Mouse (Mus musculus) gastrocnemius, postnatal 25 days (tissue): ENCODE measurements at regions not wholly inside any gene's neighbourhood (a gene's known extent, or its start where the extent isn't known, plus 50 kb on each side); places are given as distances from the start of the nearest gene placed in this dataset.
"Not testable (repeated sequence)": the region's sequence is repeated elsewhere in the genome, so short reads cannot be mapped to it uniquely, and the experiment has no call there.

ENCODE experiments used
- DNase-seq: peaks from one replicate; pipeline ENCODE4 v3.0.0; 2022

DNA sequence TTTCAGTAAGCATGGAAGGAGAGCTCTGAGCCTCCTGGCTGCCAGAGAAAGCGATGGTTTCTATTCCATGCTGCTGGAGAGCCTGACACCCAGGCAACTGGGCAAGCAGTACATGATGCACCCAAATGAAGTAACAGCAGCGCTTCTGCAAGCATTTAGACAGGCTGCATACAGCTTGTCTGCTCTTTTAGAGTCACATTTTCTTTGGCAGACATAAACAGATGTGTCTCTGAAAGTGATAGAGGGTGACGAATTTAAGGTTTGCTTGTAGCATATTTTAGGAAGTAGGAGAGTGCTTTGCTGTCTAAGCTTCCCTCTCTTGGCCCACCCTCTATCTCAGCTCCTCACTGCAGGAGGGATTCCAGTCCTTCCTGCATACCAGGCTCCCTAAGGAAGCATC, 384.0 kb upstream of the Klhl29 start:
- DNase-seq, result no peak

DNA sequence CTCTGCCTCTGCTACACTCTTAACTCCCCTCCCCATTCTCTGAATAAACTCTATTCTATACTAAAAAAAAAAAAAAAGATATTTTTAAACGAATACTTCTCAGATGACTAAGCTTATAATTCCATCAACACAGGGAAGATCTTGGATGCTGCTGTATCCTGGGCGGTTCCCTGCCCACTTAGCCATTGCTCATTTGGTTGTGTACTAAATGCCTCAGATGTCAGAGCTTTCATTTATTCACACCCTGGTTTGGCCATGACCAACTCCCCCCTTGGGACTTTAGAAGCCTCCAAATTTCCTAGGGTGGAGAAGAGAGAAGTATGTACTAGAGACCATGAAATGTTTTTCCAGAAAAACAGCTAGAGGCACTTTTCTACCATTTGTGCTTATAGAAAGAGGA, 382.3 kb upstream of the Klhl29 start:
- DNase-seq, result peak; percentile 24

DNA sequence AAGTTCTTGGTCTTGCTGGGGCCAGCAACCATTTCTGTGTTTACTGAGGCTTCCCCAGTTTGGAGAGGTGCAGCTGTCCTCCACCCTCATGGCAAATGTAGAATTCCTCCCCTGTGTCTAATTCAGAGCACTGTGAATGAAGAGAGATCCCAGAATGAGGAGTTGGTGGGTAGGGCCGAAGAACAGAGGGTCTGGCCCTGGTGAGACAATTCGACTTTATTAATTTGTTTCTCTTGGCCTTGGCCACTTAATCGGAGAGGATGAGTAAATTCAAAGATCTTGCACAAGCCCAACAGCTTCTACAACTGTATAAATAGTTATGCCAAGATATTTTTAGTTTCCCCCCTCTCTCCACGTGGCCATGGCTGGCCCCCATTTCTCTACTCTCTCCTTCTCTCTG, 381.9 kb upstream of the Klhl29 start:
- peak; percentile 25 for DNase-seq

DNA sequence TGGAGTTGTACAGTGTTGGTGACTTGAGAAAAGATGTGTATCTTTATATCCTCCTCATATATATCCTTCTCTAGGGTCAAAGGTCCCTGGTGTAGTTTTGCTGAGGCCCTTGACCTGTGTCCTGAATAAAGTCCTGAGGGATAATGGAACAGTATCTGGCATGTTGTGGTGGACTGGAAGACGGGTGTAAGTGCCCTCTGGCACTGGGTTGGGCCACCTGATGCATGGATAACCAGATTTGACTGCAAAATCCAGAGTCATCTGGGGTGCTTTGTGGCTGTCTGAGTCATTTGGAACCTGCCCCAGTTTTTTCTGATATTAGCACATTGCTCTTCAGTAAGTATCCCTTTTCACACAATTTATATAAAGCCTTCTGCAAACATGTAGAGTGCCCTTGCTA, 378.3 kb upstream of the Klhl29 start:
- no peak for DNase-seq

DNA sequence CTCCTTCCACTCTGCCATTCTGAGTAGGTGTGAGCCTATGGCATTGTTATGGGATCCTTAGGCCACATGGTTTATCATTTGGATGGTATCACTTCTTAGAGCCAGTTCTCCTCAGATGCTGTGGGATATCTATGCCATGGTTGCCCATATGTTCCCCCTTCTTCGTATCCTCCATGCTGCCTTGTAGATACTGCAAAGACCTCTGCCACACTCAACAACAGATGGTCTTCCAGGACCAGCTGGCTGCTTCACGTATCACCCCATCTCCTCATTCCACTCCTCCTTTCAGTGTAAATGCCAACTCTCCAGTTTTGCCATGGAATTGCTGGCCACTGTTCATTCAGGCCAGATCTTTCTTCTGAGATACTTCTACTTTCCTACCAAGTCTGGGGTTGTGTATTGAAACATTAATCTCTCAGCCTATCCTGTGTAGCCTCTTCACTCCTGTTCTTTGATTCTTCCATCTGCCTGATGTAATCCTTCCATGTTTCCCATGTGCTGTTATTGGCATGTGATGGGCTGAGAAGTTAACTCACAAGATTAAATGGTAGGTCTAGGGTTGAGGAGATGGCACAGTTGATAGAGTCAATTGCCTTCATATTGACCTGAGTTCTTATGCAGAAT, 368.7 kb upstream of the Klhl29 start:
- DNase-seq, result no peak

DNA sequence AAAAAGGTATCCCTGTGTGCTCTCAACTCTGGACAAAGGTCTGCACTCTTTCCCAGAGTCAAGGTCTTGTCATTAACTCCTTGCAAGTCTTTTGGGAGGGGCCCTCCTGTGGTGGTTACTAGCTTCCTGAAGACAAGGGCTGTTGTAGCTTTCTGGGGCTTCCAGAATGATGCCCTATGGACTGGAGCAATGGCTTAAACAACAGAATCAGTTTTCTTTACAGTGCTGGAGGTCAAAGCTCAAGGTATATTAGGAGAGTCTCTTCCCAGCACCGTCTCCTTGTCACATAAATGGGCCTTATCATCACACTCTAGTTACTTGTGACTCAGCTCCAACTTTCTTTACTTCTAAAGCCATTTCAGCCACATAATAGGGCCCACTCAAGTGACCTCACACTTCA, 360.6 kb upstream of the Klhl29 start:
- no peak for DNase-seq

DNA sequence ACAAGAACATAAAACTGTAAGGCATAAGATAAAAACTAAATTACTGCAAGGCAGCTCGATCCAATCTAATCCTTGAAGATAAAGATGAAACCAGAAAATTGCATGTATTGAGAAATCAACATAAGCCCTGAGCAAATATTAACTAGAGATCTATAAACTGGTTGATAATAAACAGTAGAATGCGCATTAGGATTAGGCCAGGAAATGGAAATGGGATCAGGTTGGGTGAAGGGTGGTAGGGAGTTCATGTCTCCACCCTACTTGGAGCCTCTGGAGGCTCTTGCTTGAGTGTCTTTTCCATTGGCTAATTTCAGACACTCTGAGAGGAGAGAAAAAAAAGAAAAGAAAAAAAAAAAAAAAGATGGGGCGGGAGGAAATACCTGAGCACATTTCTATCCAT, 359.4 kb upstream of the Klhl29 start:
- no peak for DNase-seq

DNA sequence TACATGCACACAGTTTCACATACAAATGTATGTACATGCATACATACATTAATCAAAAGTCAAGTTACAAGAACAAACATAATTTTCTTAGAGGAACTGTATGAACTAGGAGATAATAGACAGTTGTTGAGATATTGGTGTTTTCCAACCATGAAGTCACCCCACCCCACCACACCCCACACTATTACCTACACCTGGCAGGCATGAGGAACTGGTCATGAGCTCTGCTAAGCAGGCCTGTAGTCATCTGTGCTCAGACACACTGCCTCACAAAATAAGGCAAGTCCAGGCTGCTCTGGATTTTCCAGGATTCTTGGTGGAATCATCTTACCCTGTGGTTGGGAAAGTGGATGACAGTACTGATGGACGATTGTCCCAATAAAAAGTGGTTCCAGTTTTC, 347.6 kb upstream of the Klhl29 start:
- DNase-seq, result no peak

DNA sequence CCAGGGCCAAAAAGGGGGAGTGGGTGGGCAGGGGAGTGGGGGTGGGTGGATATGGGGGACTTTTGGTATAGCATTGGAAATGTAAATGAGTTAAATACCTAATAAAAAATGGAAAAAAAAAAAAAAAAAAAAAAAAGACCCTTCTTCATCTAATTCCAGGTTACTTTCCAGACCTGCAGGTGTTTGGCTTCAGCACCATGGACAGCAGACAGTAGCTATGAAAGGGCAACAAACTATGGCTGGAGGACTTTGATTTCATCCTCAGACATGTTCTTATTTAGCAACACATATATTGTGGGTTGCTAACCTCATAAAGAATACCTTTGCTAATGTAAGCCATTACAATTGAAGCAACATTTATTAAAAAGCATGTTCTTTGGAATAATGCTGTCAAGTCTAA, 342.0 kb upstream of the Klhl29 start:
- DNase-seq, result not testable (repeated sequence)

DNA sequence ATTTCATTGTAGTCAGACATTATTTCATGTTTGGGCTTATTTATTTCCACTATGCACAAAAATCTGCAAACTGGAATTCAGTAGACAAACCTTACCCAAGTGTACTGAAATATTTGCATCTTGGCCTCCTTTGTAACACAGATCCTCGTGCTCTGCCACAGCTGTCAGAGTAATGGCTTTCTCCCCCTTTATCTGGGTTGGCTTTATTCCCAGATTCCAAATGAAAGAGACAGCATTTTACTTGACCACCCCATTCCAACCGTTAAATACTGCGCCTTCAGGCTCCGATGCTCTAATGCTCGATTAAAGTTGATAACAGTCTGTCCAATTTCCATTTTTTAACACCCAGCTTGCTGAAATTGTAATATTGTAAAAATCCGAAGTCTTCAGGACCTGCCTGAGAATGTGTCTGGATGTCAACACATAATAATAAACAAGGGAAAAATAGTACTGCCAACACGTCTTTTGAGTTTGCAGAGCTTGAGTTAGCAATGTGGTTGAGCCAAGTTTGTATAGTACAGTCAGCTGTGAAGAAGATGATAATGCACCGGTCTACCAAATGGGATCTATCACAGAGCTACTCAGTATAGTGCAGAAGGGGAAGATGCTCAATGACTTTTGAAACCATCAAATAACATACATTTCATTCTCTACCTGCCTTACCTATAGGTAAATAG, 323.4 kb upstream of the Klhl29 start:
- no peak for DNase-seq

DNA sequence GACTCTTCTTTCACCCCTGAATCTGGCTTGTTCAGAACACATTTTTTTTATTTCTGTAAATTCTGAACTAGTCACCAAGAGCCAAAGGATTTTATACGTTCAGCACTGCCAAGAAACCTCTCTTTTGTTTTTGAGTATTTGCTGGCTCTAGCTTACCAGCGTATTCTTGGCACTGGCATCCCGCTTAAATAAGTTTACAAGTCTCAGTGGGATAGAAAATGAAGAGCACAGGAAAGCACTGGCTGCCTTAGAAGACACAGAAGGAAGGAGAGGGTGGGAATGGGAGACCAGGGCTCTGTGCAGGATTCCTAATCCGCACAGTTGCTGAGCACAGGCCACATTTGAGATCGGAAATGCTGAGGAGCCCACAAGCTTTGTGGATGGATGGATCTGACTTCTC, 306.7 kb upstream of the Klhl29 start:
- DNase-seq, result no peak

DNA sequence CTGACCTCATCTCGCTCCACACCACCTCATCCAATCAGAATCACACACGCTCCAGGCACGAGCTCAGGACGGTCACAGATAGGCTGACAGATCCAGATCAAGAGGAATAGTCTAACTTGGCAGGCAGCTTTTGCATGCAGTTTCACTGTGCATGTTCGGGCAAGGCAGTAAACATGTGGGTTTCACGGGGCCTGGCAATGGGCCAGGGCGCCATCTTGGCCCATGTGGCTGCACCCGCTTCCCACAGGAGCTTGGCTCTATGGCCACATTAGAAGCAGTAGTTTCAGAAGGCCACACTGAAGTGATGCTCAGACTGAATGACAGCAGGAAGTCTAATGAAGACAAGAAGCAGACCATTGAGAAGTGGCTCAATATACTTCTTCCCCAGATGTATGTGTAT, 302.6 kb upstream of the Klhl29 start:
- DNase-seq, result not testable (repeated sequence)

DNA sequence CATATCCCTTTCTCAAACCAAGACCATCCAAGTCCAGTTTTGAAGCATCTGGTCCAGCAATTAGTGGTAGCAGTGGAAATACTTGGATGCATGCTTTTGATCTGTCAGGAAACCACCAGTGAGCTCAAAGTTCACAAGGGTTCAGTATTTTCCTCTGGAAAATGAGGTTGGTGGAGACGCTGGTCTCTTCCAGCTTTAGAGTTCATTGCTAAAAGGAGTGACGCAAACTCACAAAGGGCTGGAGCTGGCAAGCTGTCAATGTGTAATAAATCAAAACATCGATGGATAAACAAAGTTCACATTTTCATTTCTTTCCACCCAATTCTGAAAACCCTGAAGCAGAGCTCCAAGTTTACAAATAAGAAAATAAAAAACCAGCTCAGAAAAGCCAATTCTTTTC, 293.0 kb upstream of the Klhl29 start:
- peak; percentile 42 for DNase-seq

DNA sequence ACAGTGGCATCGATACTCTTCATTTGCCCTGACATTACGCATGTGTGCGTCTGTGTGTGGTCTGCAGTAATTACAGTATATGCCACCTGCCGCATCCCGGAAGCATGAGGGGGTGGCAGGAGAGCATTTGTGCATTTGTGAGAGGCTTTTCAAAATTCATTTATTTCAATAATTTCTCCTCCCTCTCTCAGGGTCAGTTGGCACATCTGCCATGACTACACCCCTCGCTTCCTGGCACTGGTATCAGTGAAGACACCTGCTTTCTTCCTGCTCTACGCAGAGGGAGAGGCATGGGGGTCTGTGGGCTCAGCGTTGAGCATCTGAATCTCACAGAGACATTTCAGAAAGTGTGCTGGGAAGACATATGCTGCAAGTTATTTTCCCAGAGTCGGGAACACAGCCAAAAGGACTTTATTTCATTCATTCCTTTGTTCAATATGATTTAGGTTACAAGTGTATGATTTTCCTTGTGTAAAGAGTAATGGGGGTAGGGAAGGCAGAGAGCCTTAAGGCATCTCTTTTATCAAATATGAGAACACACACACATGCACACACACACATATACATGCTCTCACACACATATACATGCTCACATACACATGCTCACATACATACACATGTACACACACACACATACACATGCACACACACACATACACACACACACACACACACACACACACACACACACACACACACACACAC, 262.2 kb upstream of the Klhl29 start:
- DNase-seq, result no peak

DNA sequence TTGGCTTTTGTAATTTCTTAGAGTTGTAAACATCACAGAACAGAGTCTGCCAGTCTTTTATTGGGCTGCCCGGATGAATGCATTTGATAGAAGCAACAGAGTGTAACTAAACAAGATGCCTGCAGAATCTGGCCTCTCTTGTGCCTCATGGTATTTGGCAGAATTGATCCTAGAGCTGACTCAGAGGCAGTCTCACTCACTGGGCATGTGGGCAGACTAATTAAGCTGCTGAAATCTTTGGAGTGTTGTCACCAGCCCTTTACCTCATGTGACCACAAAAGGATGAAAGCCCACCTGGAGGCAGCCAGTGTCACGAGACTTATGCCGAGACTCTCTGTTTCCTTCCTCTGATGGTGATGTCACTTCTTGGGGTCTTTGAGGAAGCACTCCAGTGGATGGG, 258.5 kb upstream of the Klhl29 start:
- no peak for DNase-seq

DNA sequence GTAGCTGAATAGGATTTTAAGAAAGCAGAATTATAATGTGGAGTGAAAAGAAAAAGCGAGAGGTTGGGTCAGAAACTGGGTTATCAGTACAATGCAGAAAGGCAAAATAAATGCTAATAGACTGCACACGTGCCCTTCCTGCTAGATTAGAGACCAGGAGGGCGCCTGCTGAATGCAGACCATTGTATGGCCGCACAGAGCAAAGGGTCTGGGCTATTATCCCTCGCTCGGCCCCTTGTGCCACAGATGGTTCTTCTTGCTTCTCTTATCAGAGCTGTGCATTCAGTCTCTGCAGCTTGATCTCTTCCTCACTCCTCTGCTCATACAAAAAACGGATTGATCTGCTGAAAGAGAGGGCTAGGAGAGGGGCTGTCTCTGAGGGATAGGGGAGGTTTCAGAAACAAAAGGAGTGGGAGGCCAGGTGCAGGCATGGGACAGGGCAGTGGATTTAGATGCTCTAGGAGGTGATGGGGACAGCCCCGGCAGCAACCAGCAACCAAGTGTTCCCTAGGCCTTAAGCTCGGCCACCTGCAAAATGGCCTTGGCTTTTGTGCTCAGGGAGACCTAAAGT, 225.7 kb upstream of the Klhl29 start:
- DNase-seq, result no peak

DNA sequence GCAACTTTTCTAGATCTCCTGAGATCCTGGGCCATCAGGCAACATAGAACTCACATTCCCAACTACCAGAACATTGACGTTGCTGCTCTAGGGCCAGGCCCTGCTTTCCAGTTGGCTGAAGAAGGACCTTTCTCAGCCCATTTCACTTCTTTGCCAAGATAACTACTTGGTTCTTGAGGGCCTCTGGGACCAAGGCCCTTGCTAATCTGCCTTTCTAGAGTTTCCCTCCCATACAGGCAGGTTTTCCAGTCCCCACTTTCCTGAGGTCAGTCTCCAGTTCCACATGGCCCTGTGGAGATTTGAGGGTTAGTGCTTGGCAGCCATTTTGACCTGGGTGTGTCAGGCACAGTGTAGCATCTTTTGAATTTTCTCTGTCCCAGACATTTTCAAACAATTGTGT, 223.9 kb upstream of the Klhl29 start:
- peak; percentile 57 for DNase-seq

DNA sequence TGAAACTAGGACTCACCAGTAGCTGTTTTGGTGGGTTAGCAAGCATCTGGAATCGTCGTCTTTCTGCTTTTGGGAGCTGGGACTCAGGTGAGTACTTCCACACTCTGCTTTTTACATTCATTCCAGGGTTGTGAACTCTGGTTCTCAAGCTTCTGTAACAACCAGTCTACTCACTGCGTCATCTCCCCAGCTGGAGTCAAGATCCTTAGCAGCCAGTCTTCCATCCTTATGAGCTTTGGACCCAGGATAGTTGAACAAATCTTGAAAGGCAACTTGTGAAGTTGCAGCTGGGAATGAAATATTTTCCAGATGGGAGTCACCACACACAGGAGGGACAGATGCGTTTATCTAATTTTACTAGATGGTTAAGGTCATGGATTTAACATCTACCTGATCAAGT, 223.5 kb upstream of the Klhl29 start:
- peak; percentile 20 for DNase-seq

DNA sequence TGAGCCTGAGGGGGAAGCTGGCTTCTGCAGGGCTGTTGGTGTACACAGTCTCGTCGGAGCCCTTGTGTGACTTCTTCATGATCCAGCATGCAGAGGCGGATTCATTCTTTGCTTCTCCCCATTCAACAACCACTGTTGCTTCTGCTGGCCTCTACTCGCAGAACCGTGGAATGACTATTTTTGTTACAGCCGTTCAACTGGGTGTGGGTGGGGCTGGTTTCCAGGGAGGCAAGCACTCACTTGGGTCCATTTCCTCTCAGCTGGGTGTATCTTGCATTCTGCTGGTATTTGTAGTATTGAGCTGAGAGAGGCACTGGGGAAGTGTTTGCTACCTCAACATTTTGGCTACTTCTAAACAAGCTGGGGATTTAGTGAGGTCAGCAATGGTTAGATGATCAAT, 197.3 kb upstream of the Klhl29 start:
- DNase-seq, result peak; percentile 38

DNA sequence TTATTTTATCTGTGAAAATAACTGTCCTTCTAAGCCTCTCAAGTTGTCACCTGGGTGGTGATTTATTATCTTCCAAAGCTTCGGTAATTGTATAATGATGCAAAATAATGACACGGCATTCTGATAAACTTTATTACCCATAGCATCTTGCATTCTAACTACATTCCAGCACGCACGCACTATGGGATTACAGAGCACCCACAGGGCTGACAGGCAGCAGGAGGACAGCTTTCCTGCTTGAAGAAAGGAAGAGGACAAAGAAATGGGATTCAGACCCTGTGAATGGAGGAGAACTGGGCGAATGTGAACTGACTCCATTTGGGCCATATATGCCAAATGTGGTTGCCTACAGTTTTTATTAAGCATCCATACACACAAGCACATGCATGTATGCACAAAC, 193.5 kb upstream of the Klhl29 start:
- DNase-seq, result no peak

DNA sequence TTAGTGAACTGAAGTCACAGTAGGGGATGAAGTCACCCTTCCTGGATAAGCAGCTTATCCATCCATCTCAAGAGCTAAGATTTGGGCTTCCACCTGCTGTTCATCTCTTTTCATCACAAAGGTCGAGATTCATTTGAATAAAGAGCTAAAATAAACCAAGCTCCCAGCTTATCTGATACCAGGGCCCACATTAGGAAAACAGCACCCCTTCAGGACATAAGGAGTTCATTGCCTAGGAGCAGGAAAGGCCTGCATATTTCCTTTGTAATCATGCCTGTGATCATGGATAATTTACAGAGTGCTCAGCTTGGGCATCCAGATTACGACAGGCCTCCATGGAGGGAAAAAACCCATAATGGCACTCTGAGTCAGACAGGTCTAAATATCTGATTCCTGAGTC, 190.7 kb upstream of the Klhl29 start:
- DNase-seq, result no peak

DNA sequence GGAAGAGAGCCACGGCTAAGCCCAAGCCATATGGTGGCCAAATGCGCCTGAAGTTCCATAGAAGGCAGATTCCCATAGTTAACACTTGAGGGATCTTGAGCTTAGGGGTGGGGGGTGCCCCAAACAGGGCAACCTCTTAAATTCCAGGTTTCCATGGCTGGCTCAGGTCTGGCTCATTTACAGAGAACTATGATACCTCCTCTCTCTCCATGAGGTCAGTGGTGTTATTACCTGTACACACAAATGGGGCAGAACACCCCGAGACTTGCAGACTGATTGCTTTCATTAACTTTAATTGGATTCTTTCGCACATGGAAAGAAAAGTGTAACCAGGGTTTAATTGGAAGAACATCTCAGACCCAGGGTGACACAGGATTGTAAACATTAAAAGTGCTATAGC, 177.1 kb upstream of the Klhl29 start:
- DNase-seq, result no peak

DNA sequence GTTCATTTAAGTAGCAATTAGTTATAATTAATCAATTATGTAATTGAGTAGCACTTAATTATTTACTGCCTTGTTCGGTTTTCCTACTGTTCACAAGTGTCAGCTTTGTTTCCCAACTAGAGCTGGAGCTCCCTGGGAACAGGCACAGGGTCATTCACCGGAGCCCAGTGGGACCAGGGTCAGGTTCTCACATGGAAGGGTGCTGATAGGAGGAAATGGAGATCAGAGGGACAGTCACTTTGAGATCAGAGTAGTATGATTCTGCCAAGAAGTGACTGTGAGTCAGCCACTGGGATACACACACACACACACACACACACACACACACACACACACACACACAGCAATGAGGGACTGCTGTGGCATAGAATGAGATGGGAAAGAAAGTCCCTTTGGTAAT, 176.4 kb upstream of the Klhl29 start:
- DNase-seq, result no peak

DNA sequence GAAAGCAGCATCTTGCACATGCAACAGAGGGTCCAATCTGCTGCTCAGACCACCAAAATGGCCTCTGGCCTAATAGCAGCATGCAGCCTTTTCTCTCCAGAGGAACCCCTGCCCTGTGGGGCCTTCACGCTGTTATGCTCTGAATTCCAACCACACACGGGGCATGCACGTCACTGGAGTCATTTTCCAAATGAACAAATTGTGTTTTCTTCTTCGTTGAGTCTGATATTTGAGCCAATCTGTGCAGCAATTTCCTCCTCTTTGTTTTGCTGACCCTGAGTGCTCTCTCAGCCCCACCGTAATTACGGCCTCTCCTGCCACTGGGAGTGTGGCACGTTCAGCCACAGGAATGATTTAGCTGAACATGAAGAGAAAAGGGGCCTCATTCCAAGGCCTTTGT, 174.3 kb upstream of the Klhl29 start:
- DNase-seq, result no peak
